Mouse (Mus musculus) lung, embryonic 14.5 days (tissue): Measurements from ENCODE around the gene 6430548M08Rik. TPM values are rescaled to one million over a fixed set of nuclear protein-coding genes. Genes with fewer than 3 reads are reported as not detected.

Experiments used
- ATAC-seq: fragments of 200-750 bp; cut with Nextera tagmentation; 2 replicates; pipeline ENCODE4 v1.8.0; 2017; ENCODE audit warnings: mild to moderate bottlenecking, moderate TSS enrichment, moderate library complexity; ENCODE audit not compliant: insufficient read depth
- DNase-seq: peaks from one replicate; pipeline ENCODE4 v3.0.0-alpha.2; 2015
- H3K27ac ChIP-seq: fragments of 300-500 bp; sonication (generic); 2 replicates; pipeline ENCODE4 v1.5.1; 2014; ENCODE audit warnings: low read depth, mild to moderate bottlenecking, moderate library complexity
- H3K27me3 ChIP-seq: fragments of 300-500 bp; sonication (generic); 2 replicates; pipeline ENCODE4 v1.6.1; 2014; ENCODE audit warnings: low read length, control low read depth; ENCODE audit not compliant: insufficient read depth
- H3K36me3 ChIP-seq: fragments of 300-500 bp; sonication (generic); 2 replicates; pipeline ENCODE4 v1.6.1; 2014; ENCODE audit warnings: control low read depth; ENCODE audit not compliant: insufficient read depth
- H3K4me1 ChIP-seq: fragments of 300-500 bp; sonication (generic); 2 replicates; pipeline ENCODE4 v1.6.1; 2014; ENCODE audit warnings: antibody characterized with exemption, control low read depth; ENCODE audit not compliant: insufficient read depth
- H3K4me2 ChIP-seq: fragments of 300-500 bp; sonication (generic); 2 replicates; pipeline ENCODE4 v1.6.1; 2014; ENCODE audit warnings: mild to moderate bottlenecking
- H3K4me3 ChIP-seq: fragments of 300-500 bp; sonication (generic); 2 replicates; pipeline ENCODE4 v1.5.1; 2014; ENCODE audit warnings: low read depth, low read length
- H3K9ac ChIP-seq: fragments of 300-500 bp; sonication (generic); 2 replicates; pipeline ENCODE4 v1.6.1; 2014
- H3K9me3 ChIP-seq: fragments of 300-500 bp; sonication (generic); 2 replicates; pipeline ENCODE4 v1.6.1; 2016; ENCODE audit warnings: low read depth, low read length, control low read depth
- CTCF ChIP-seq: IDR thresholded peaks from 2 replicates; pipeline ENCODE4 v1.5.1; 2016; ENCODE audit warnings: antibody characterized with exemption, low read depth
- WGBS: fragments of 180-500 bp; shearing (Covaris S2); extraction: QIAGEN DNeasy Blood & Tissue Kit; methylation state at CpG from one replicate; pipeline ENCODE4 v1.1.7; 2014; 5-methylcytosine and 5-hydroxymethylcytosine counted together
- polyA plus RNA-seq: library from polyadenylated mRNA; unstranded; fragments of >200 nt; fragmentation: Nextera tagmentation; extraction: Ambion mirVana; gene quantifications from 2 replicates; pipeline ENCODE4 v1.2.1, GENCODE M21; 2014

The 6430548M08Rik gene
- polyA plus RNA-seq, 1 experiment from 2014 or later, result 7.1 TPM

DNA sequence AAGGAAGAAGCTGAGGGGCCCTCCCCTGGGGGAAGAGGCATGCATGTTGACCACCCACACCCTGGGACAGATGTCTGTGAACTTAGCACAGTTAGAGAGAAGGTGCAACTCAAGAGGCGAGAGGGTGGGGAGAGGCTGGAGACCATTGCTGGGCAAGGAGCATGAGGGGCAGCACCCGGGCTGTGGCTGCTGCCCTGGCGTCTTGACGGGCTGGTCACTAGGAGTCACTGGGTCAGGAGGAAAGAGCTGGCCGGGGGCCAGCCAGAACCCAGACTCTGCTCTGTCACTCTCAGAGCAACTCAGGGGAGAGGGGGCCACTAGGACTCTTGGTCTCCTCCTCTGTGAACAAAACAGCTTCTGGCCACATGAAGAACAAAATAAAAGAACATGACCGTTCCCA is 75.5 kb downstream of the 6430548M08Rik start:
- ATAC-seq, result no peak

DNA sequence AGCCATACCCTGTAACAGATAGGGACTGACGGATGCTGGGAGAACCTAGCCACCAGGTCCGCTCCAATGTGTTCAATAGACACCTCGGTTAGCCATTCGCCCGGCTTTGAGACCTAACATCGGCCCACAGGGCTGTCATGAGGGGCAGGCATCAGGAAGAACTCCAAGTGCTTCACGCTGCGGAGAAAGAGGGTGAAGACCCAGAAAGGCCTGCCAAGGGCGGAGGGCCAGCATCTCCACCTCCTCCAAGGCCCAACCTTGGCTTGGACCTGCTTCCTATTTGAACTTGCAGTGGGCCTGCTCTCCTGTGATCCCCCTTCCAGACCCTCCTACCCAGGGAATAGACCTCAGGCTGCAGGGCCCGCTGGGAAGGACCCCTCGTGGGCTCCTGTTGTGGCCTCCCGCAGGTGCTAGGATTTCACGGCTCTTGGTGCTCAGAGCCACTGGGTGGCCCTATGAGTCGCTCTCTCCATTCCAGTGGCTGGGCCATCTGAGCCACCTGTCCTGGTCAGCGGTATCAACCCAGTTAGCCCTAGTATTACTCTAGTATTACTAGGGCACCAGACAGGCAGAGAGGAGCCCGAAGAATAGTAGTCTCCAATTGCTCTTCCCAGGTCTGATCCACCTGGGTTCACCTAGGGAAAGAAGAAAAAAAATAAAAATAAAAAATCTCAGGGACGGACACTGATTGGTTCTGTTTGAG is 76.3 kb downstream of the 6430548M08Rik start:
- H3K9me3 ChIP-seq, result no peaks in the 10 kb centered on the region
- WGBS, result 76% methylated on average over 17 of the region's 17 CpGs
- TF ChIP-seq CTCF, result no peak
- ATAC-seq (no peak; the same call in 1 of the 2 replicates), DNase-seq (no peak)
- no peak overlapping the region for H3K9ac ChIP-seq
- H3K4me3 ChIP-seq, result no peak overlapping the region
- H3K4me2 ChIP-seq, result peak overlapping the region; percentile 57; the same call in 1 of the 2 replicates
- H3K36me3 ChIP-seq, result no peaks in the 10 kb centered on the region
- H3K27me3 ChIP-seq, result no peaks in the 10 kb centered on the region
- H3K27ac ChIP-seq, result peak overlapping the region; percentile 95
- peaks cover 37% of the 10 kb centered on the region for H3K4me1 ChIP-seq

More for the DNA sequence above, 75.5 kb downstream of the 6430548M08Rik start:
- Histone ChIP-seq H3K4me2 (no peak overlapping the region), H3K4me1 (peaks cover 46% of the 10 kb centered on the region), H3K9ac (no peak overlapping the region), H3K36me3 (no peaks in the 10 kb centered on the region), H3K9me3 (no peaks in the 10 kb centered on the region), H3K4me3 (no peak overlapping the region), H3K27ac (peak overlapping the region; percentile 27; the same call in 1 of the 2 replicates), H3K27me3 (no peaks in the 10 kb centered on the region)
- 56% methylated on average over 6 of the region's 6 CpGs for WGBS
- TF ChIP-seq CTCF, result no peak
- DNase-seq, result no peak

DNA sequence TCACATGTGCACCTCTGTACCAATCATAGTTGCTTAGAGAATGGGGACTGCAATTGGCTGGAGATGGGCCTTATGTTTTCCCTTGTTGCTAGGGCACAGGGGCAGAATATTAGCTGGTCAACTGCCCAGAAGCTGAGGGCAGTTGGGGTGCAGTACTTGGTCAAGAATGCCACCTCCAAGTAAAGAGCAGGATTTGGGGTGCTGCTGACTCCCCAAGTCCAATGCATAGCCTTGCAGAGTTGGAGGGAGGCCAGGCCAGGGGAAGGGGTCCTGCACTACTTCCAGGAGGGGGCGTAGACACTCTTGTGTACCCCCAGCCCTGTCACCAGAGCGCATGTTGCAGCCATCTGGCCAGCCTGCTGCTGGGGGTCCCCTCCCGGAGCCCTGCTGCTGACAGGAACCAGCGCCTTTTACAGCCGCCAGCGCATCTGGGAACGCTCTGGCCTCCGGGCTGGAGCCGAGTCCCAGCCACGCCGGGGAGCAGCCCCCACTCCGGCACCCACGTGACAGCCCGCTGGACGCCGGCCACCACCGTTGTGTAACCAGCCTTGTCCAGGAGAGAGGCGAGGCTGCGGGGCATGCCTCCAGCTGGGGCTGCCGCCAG is 77.0 kb downstream of the 6430548M08Rik start:
- 16% methylated on average over 19 of the region's 20 CpGs for WGBS
- H3K9me3 ChIP-seq, result no peaks in the 10 kb centered on the region
- no peak overlapping the region for H3K9ac ChIP-seq
- TF ChIP-seq CTCF, result peak; percentile 46
- peaks cover 31% of the 10 kb centered on the region for H3K4me1 ChIP-seq
- peak overlapping the region; percentile 95 for H3K27ac ChIP-seq
- no peaks in the 10 kb centered on the region for H3K36me3 ChIP-seq
- no peaks in the 10 kb centered on the region for H3K27me3 ChIP-seq
- no peak overlapping the region; the same call in 1 of the 2 replicates for H3K4me3 ChIP-seq
- DNase-seq, result peak; percentile 96
- peak; percentile 91 for ATAC-seq
- peak overlapping the region; percentile 57 for H3K4me2 ChIP-seq

DNA sequence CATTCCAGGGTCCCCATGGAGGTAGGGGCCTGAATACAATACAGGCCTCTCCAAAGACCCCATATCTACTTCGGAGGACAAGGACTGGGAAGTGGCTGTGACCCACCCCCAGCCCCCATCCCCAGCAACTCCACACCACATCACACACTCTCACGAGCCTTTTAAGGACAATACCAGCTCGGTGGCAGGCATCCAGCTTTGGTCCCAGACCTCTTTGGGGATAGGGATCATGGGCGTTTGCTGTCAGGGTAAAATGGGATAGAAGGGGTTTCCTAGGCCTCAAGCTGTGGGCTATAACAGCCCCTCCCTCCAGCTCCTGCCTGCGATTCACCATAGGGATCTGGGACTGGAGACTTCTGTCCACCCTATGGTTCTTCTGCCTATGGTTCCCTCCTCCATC is 77.7 kb downstream of the 6430548M08Rik start:
- peak; percentile 76 for DNase-seq
- Histone ChIP-seq H3K36me3 (no peaks in the 10 kb centered on the region), H3K4me3 (no peak overlapping the region), H3K4me1 (peaks cover 24% of the 10 kb centered on the region), H3K9me3 (no peaks in the 10 kb centered on the region), H3K27ac (peak overlapping the region; percentile 95), H3K27me3 (no peaks in the 10 kb centered on the region), H3K9ac (no peak overlapping the region), H3K4me2 (peak overlapping the region; percentile 57; the same call in 1 of the 2 replicates)
- TF ChIP-seq CTCF, result no peak
- peak; percentile 35 for ATAC-seq
- 50% methylated on average over 5 of the region's 5 CpGs for WGBS

DNA sequence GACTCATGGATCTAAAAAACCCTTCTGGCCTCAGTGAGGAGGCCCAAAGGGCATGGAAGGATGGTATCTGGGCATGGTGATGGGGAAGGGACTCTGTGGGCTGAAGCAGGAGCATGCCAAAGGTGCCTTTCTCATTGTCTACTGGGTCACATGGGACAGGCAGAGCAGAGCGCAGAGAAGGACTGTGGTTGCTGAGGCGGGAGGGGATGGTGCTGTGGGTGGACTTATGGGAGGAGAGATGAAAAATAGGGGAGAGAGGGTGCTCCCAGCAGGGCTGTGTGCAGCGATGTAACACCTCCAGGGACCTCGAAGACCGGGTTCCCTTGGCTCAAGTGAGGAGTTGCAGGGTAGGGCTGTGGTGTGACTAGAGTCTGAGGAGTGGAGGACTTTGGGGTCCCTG is 78.2 kb downstream of the 6430548M08Rik start:
- 95% methylated on average over 5 of the region's 5 CpGs for WGBS
- Histone ChIP-seq H3K4me2 (no peak overlapping the region), H3K9ac (no peak overlapping the region), H3K27ac (peak overlapping the region; percentile 95; the same call in 1 of the 2 replicates), H3K36me3 (no peaks in the 10 kb centered on the region), H3K27me3 (no peaks in the 10 kb centered on the region), H3K4me3 (no peak overlapping the region), H3K9me3 (no peaks in the 10 kb centered on the region), H3K4me1 (peaks cover 22% of the 10 kb centered on the region)
- DNase-seq, result no peak
- no peak for ATAC-seq
- TF ChIP-seq CTCF, result no peak

DNA sequence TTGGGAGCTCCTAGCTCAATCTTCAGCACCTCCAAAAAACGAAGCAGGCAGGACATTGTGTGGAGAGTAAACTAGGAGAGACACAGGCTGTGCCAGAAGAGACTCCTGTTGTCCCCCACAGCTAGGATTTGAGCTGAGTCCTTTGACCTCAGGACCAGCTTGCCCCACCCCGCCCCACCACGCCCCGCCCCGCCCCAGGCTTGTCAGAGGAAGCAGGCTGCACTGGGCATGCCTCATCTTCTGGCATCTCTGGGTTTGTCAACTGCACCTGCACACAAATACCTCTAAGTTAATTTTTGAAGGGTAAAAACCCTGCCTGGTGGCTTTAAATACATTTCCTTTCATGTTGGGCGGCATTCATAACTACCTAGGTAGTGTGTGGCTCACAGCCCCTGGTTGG is 87.4 kb downstream of the 6430548M08Rik start:
- H3K9me3 ChIP-seq, result peaks cover 8% of the 10 kb centered on the region; the same call in 1 of the 2 replicates
- no peak overlapping the region for H3K4me2 ChIP-seq
- H3K27ac ChIP-seq, result no peak overlapping the region
- H3K36me3 ChIP-seq, result no peaks in the 10 kb centered on the region
- no peaks in the 10 kb centered on the region for H3K27me3 ChIP-seq
- DNase-seq, result no peak
- no peak overlapping the region for H3K4me3 ChIP-seq
- H3K4me1 ChIP-seq, result peaks cover 18% of the 10 kb centered on the region; the same call in 1 of the 2 replicates
- no peak for ATAC-seq
- 87% methylated on average over 6 of the region's 6 CpGs for WGBS
- no peak overlapping the region for H3K9ac ChIP-seq
- no peak for TF ChIP-seq CTCF

DNA sequence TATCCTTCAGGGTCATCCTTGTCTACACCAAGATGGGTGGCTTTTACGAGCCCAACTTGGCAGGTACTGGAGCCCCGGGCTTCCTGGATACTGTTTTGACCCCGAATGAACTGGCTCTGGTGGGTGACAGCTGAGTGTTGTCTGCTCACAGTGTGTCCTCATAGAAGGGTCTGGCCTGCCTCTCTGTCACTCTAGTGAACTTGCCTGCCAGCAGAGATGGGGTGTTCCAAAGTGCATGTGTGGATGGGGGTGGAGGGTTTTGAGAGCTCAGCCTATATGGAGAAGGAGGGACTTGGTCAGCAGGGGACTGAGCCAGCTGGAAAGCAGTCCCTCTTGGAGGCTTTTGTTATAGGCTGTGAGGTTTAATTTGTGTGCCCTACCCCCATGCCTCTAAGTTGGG is 88.6 kb downstream of the 6430548M08Rik start:
- Histone ChIP-seq H3K27ac (0 out of 2 replicates have a peak overlapping the region, but pooled peaks have one; percentile 63), H3K4me1 (peaks cover 18% of the 10 kb centered on the region; the same call in 1 of the 2 replicates), H3K27me3 (no peaks in the 10 kb centered on the region), H3K4me3 (no peak overlapping the region), H3K9me3 (peaks cover 8% of the 10 kb centered on the region; the same call in 1 of the 2 replicates), H3K36me3 (no peaks in the 10 kb centered on the region), H3K9ac (no peak overlapping the region), H3K4me2 (no peak overlapping the region)
- no peak for TF ChIP-seq CTCF
- ATAC-seq (peak; percentile 91), DNase-seq (peak; percentile 88)
- 33% methylated on average over 3 of the region's 3 CpGs for WGBS
